Mouse (Mus musculus) erythroblast, embryonic 14.5 days (primary cell): ENCODE results near the gene Tex14.

Experiments
- GATA1 ChIP-seq: IDR thresholded peaks from 2 replicates; pipeline ENCODE4 v1.6.1; 2012; ENCODE audit warnings: low read length, inconsistent platforms, mixed read lengths
- TAL1 ChIP-seq: IDR thresholded peaks from 3 replicates; pipeline ENCODE4 v1.6.1; 2012; ENCODE audit warnings: low read length, inconsistent platforms, mixed read lengths

- TF ChIP-seq GATA1, result no peak
- TF ChIP-seq TAL1, result no peak
These were observed 137.4 kb downstream of the Tex14 start for GRCm38 (mm10) chr11:87542285-87542684.
